Mouse (Mus musculus) midbrain, postnatal 0 days (tissue): ENCODE data around the gene Mrpl49. TPM values are rescaled to one million over a fixed set of nuclear protein-coding genes. Genes with fewer than 3 reads are reported as not detected.
"Not testable (repeated sequence)": the region's sequence is repeated elsewhere in the genome, so short reads cannot be mapped to it uniquely, and the experiment has no call there.

ENCODE experiments used
- ATAC-seq: fragments of 200-750 bp; cut with Nextera tagmentation; 2 replicates; pipeline ENCODE4 v1.8.0; 2017; ENCODE audit warnings: moderate number of reproducible peaks, mild to moderate bottlenecking, moderate TSS enrichment, moderate library complexity; ENCODE audit not compliant: low FRiP score
- DNase-seq: peaks from one replicate; pipeline ENCODE4 v3.0.0-alpha.2; 2015; ENCODE audit warnings: low spot score
- H3K27ac ChIP-seq: fragments of 300-500 bp; sonication (generic); 2 replicates; pipeline ENCODE4 v1.5.1; 2014; ENCODE audit warnings: low read depth, mild to moderate bottlenecking, low read length, mixed read lengths
- H3K27me3 ChIP-seq: fragments of 300-500 bp; sonication (generic); 2 replicates; pipeline ENCODE4 v1.6.1; 2014; ENCODE audit warnings: low read length, control low read depth, mixed read lengths; ENCODE audit not compliant: insufficient read depth
- H3K36me3 ChIP-seq: fragments of 300-500 bp; sonication (generic); 2 replicates; pipeline ENCODE4 v1.6.1; 2014; ENCODE audit warnings: low read length, control low read depth, mixed read lengths; ENCODE audit not compliant: insufficient read depth
- H3K4me1 ChIP-seq: fragments of 300-500 bp; sonication (generic); 2 replicates; pipeline ENCODE4 v1.6.1; 2014; ENCODE audit warnings: mild to moderate bottlenecking, control low read depth, antibody characterized with exemption, low read length, mixed read lengths; ENCODE audit not compliant: insufficient read depth
- H3K4me2 ChIP-seq: fragments of 300-500 bp; sonication (generic); 2 replicates; pipeline ENCODE4 v1.6.1; 2014; ENCODE audit warnings: low read depth, mild to moderate bottlenecking, low read length, mixed read lengths; ENCODE audit not compliant: poor library complexity, severe bottlenecking
- H3K4me3 ChIP-seq: fragments of 300-500 bp; sonication (generic); 2 replicates; pipeline ENCODE4 v1.5.1; 2014; ENCODE audit warnings: low read depth, mild to moderate bottlenecking, low read length, moderate library complexity
- H3K9ac ChIP-seq: fragments of 300-500 bp; sonication (generic); replicated peaks from 2 replicates; pipeline ENCODE4 v1.6.1; 2014; ENCODE audit warnings: mild to moderate bottlenecking, low read length, moderate library complexity, mixed read lengths; ENCODE audit not compliant: poor library complexity, severe bottlenecking
- H3K9me3 ChIP-seq: fragments of 300-500 bp; sonication (generic); 2 replicates; pipeline ENCODE4 v1.6.1; 2016; ENCODE audit warnings: low read length, control low read depth
- CTCF ChIP-seq: IDR thresholded peaks from 2 replicates; pipeline ENCODE4 v1.5.1; 2016; ENCODE audit warnings: antibody characterized with exemption, mild to moderate bottlenecking
- WGBS: fragments of 180-500 bp; shearing (Covaris S2); extraction: QIAGEN DNeasy Blood & Tissue Kit; methylation state at CpG from one replicate; pipeline ENCODE4 v1.1.7; 2014; 5-methylcytosine and 5-hydroxymethylcytosine counted together
- polyA plus RNA-seq: library from polyadenylated mRNA; unstranded; fragments of >200 nt; fragmentation: Nextera tagmentation; extraction: Ambion mirVana; gene quantifications from 2 replicates; pipeline ENCODE4 v1.2.1, GENCODE M21; 2015
- total RNA-seq: library from RNA; depleted of rRNA; stranded (reverse); fragments of >200 nt; gene quantifications from 2 replicates; pipeline ENCODE4 v1.2.3, GENCODE M21; 2014

Gene Mrpl49
- total and polyA plus RNA-seq, 2 experiments from 2014 or later = 34.7 to 50.0 TPM

GRCm38 (mm10) chr19:6045366-6046293, 12.0 kb downstream of the Mrpl49 start:
- ATAC-seq (peak; percentile 17), DNase-seq (peak; percentile 65)
- Histone ChIP-seq H3K4me3 (peak overlapping the region; percentile 65), H3K27ac (peak overlapping the region; percentile 97), H3K36me3 (peaks cover 26% of the 10 kb centered on the region), H3K9me3 (no peaks in the 10 kb centered on the region), H3K4me2 (peak overlapping the region; percentile 97), H3K4me1 (peaks cover 10% of the 10 kb centered on the region), H3K9ac (peak overlapping the region; percentile 80), H3K27me3 (no peaks in the 10 kb centered on the region)
- TF ChIP-seq CTCF = peak; percentile 55
- 16% methylated on average over 20 of the region's 20 CpGs for WGBS

GRCm38 (mm10) chr19:6044102-6044501, 13.5 kb downstream of the Mrpl49 start:
- H3K9me3 ChIP-seq, H3K27me3 ChIP-seq, ATAC-seq, H3K4me3 ChIP-seq, H3K9ac ChIP-seq, H3K4me2 ChIP-seq, H3K27ac ChIP-seq: not testable (repeated sequence)
- H3K36me3 ChIP-seq = peaks cover 10% of the 10 kb centered on the region
- peaks cover 10% of the 10 kb centered on the region for H3K4me1 ChIP-seq
- DNase-seq = peak; percentile 67
- TF ChIP-seq CTCF = peak; percentile 74
- 58% methylated on average over 4 of the region's 4 CpGs for WGBS

- no peak overlapping the region for H3K27ac ChIP-seq
- no peak for TF ChIP-seq CTCF
- H3K4me2 ChIP-seq = no peak overlapping the region
- DNase-seq (no peak), ATAC-seq (no peak)
- peaks cover 6% of the 10 kb centered on the region for H3K4me1 ChIP-seq
- no peak overlapping the region for H3K9ac ChIP-seq
- no peaks in the 10 kb centered on the region for H3K9me3 ChIP-seq
- no peaks in the 10 kb centered on the region for H3K36me3 ChIP-seq
- 75% methylated on average over 9 of the region's 9 CpGs for WGBS
- no peaks in the 10 kb centered on the region for H3K27me3 ChIP-seq
- no peak overlapping the region for H3K4me3 ChIP-seq
These were observed 15.3 kb downstream of the Mrpl49 start for GRCm38 (mm10) chr19:6042293-6042692.

GRCm38 (mm10) chr19:6040002-6040401, 17.6 kb downstream of the Mrpl49 start:
- H3K4me3 ChIP-seq = no peak overlapping the region
- no peak overlapping the region for H3K9ac ChIP-seq
- no peaks in the 10 kb centered on the region for H3K9me3 ChIP-seq
- peak; percentile 38 for TF ChIP-seq CTCF
- H3K4me1 ChIP-seq = peaks cover under 1% of the 10 kb centered on the region; the same call in 1 of the 2 replicates
- H3K4me2 ChIP-seq = no peak overlapping the region
- DNase-seq = no peak
- ATAC-seq = no peak
- H3K27me3 ChIP-seq = no peaks in the 10 kb centered on the region
- no peak overlapping the region for H3K27ac ChIP-seq
- no peaks in the 10 kb centered on the region for H3K36me3 ChIP-seq

GRCm38 (mm10) chr19:6038326-6038725, 19.3 kb downstream of the Mrpl49 start:
- Histone ChIP-seq H3K27ac (no peak overlapping the region), H3K4me2 (no peak overlapping the region), H3K9ac (no peak overlapping the region), H3K27me3 (no peaks in the 10 kb centered on the region), H3K4me1 (no peaks in the 10 kb centered on the region), H3K36me3 (no peaks in the 10 kb centered on the region), H3K9me3 (no peaks in the 10 kb centered on the region), H3K4me3 (no peak overlapping the region)
- 85% methylated on average over 7 of the region's 7 CpGs for WGBS
- no peak for TF ChIP-seq CTCF
- ATAC-seq = no peak
- DNase-seq = no peak

GRCm38 (mm10) chr19:6037695-6038094, 19.9 kb downstream of the Mrpl49 start:
- Histone ChIP-seq H3K4me3 (no peak overlapping the region), H3K9me3 (no peaks in the 10 kb centered on the region), H3K9ac (no peak overlapping the region), H3K27ac (no peak overlapping the region), H3K27me3 (no peaks in the 10 kb centered on the region), H3K4me2 (no peak overlapping the region), H3K4me1 (no peaks in the 10 kb centered on the region), H3K36me3 (no peaks in the 10 kb centered on the region)
- no peak for DNase-seq
- no peak for ATAC-seq
- TF ChIP-seq CTCF = no peak
